Mouse (Mus musculus) forelimb bud, embryonic 11.5 days (tissue): ENCODE data around the gene Pdlim3.
A peak's percentile ranks its signal among the peaks of the same experiment; 100 is the strongest.

Experiments used
- DNase-seq: peaks from one replicate; pipeline ENCODE4 v3.0.0-alpha.2; 2012; ENCODE audit warnings: low read depth, low spot score

Pdlim3 gene

GRCm38 (mm10) chr8:45905591-45906250, 20.5 kb downstream of the Pdlim3 start:
- no peak for DNase-seq

GRCm38 (mm10) chr8:45906251-45906619, 21.0 kb downstream of the Pdlim3 start:
- DNase-seq: no peak

- no peak for DNase-seq
Observed at GRCm38 (mm10) chr8:45913707-45914106, 28.4 kb downstream of the Pdlim3 start.

GRCm38 (mm10) chr8:45916496-45916895, 31.2 kb downstream of the Pdlim3 start:
- DNase-seq: no peak

- DNase-seq: no peak
Observed at GRCm38 (mm10) chr8:45917040-45917679, 31.9 kb downstream of the Pdlim3 start.

DNA sequence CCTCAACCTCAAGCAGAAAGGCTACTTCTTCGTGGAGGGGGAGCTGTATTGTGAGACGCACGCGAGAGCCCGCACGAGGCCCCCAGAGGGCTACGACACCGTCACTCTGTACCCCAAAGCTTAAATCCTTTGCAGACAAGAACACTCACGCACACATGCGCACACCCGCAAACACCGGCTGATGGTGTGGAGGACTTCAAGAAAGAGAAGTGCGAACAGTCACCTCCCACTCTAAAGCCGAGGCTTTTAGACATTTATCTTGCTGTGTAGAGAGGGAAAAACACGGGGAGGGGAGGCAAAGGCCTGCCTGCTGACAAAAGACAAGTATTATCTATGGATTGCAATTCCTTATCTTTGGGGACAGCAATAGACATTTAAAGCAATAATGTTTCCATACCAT, 33.6 kb downstream of the Pdlim3 start:
- DNase-seq: no peak

DNA sequence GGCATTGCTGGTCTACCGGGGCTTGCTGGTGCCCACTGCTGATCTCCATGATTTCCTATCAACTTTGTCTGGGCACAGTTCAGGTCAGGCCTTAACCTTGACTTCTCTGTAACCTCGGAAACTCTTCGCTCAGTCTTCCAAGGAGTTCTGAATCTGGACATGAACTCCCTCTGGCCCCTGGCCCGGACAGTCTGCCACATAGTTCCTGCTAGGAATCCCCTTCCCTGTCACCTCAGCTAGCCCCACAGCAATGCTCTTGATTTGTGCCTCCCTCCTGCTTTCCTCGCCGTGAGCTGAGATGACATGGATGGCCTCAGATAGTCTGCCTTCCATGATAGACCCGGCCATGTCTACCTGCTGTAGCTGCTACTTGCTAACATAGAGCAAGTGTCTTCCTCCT, 35.1 kb downstream of the Pdlim3 start:
- DNase-seq: no peak

GRCm38 (mm10) chr8:45922116-45922515, 36.9 kb downstream of the Pdlim3 start:
- DNase-seq: no peak

- peak; percentile 95 for DNase-seq
Observed at GRCm38 (mm10) chr8:45934582-45935014, 49.3 kb downstream of the Pdlim3 start, which contains the start of gene Ccdc110. Ccdc110 (plus strand) TSS chr8:45934619.

- no peak for DNase-seq
Observed at GRCm38 (mm10) chr8:45936986-45937385, 51.7 kb downstream of the Pdlim3 start.

DNA sequence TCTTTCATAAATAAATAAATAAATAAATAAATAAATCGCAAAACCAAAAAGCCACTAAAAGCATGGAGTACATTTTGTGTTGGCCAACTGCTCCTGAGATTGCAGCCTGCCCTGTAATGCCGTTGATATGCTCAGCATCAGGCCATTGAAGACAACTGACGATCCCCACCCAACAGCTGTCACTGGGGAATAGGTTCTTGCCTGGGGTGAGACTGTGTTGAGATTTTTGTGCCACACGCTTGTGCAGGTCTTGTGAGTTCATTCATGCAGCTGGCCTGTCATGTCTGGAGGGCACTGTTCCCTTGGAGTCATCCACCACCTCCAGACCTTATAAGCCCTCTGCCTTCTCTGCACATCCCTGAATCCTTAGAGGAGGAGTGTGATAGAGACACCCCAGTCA, 61.0 kb downstream of the Pdlim3 start:
- no peak for DNase-seq

- DNase-seq: no peak
Observed at GRCm38 (mm10) chr8:45950622-45951021, 65.4 kb downstream of the Pdlim3 start.
